In the genomic region with DNA sequence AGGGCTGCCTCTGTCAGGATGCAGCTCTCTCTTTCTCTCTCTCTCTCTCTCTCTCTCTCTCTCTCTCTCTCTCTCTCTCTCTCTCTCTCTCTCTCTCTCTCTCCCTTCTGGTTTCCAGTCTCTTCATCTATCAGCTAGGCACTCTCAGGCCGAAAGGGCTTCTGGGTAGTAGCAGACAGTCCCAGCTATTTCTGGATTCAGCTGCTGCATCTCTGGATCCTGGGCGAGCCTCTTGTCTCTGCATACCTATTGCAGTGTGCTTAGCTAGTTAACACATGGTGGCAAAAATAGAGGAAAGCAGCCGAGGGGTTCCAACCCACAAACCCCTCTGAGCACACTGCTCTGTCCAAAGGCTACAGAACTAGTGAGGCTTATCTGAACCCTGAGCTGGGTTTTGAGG, we compare ENCODE assay signal across 14 mouse cellular contexts.
A peak's percentile ranks its signal among the peaks of the same experiment; 100 is the strongest.
DNase-seq lines count a peak whose midpoint lies in the region; ATAC-seq lines count a peak whose summit lies in the region.
"Had no signal": no experiment of that assay in that cellular context is flagged by ENCODE, and none has a peak within 500 bp of the region (broad histone marks: within the 10 kb centered on the region; RNA-seq: fewer than 3 reads in every experiment).

No protein-coding gene starts in this region.

- H3K9ac ChIP-seq in heart, embryonic 13.5 days, result no peak overlapping the region
- H3K9ac ChIP-seq in hindbrain, embryonic 14.5 days, result no peak overlapping the region
- no peak overlapping the region for H3K9ac ChIP-seq in liver, embryonic 12.5 days
- H3K9ac ChIP-seq: forebrain, postnatal 0 days; liver, embryonic 14.5 days had no signal

- no peaks in the 10 kb centered on the region for H3K9me3 ChIP-seq in heart, embryonic 13.5 days
- no peaks in the 10 kb centered on the region for H3K9me3 ChIP-seq in hindbrain, embryonic 14.5 days (ENCODE audit: control insufficient read depth, low read length)
- no peaks in the 10 kb centered on the region for H3K9me3 ChIP-seq in liver, embryonic 12.5 days (replicated peaks)
- H3K9me3 ChIP-seq: limb, embryonic 10.5 days had no signal

- peaks cover 58% of the 10 kb centered on the region for H3K4me1 ChIP-seq in heart, embryonic 13.5 days
- peaks cover 9% of the 10 kb centered on the region; the same call in 1 of the 2 replicates for H3K4me1 ChIP-seq in hindbrain, embryonic 14.5 days (replicated peaks; ENCODE audit: control insufficient read depth, insufficient read depth, low read length)
- H3K4me1 ChIP-seq in liver, embryonic 12.5 days, result no peaks in the 10 kb centered on the region

- H3K4me2 ChIP-seq in heart, embryonic 13.5 days, result peak overlapping the region; percentile 47
- H3K4me2 ChIP-seq in hindbrain, embryonic 14.5 days (replicated peaks), result no peak overlapping the region
- H3K4me2 ChIP-seq in liver, embryonic 12.5 days, result no peak overlapping the region

- H3K4me3 ChIP-seq in heart, embryonic 13.5 days, result no peak overlapping the region
- no peak overlapping the region for H3K4me3 ChIP-seq in hindbrain, embryonic 14.5 days (replicated peaks; ENCODE audit: low read length)
- H3K4me3 ChIP-seq in liver, embryonic 12.5 days, result no peak overlapping the region
- H3K4me3 ChIP-seq: erythroblast, embryonic 14.5 days; limb, embryonic 10.5 days had no signal

- peaks cover 17% of the 10 kb centered on the region for H3K27me3 ChIP-seq in heart, embryonic 13.5 days (replicated peaks)
- H3K27me3 ChIP-seq in hindbrain, embryonic 14.5 days (ENCODE audit: control insufficient read depth, insufficient read depth, low read length), result no peaks in the 10 kb centered on the region
- no peaks in the 10 kb centered on the region for H3K27me3 ChIP-seq in liver, embryonic 12.5 days (replicated peaks)

- no peaks in the 10 kb centered on the region for H3K36me3 ChIP-seq in heart, embryonic 13.5 days
- H3K36me3 ChIP-seq in hindbrain, embryonic 14.5 days (replicated peaks; ENCODE audit: control insufficient read depth, insufficient read depth), result no peaks in the 10 kb centered on the region
- no peaks in the 10 kb centered on the region for H3K36me3 ChIP-seq in liver, embryonic 12.5 days
- H3K36me3 ChIP-seq: G1E; limb, embryonic 10.5 days had no signal

- WGBS in heart, embryonic 13.5 days, result 51% methylated on average over 3 of the region's 3 CpGs
- WGBS in hindbrain, embryonic 14.5 days, result 76% methylated on average over 3 of the region's 3 CpGs
- 43% methylated on average over 3 of the region's 3 CpGs for WGBS in liver, embryonic 12.5 days (ENCODE audit: insufficient replicate concordance)

- ATAC-seq in heart, embryonic 13.5 days (ENCODE audit: extremely low read depth, insufficient number of reproducible peaks, low FRiP score, low TSS enrichment), result no peak
- no peak for ATAC-seq in hindbrain, embryonic 14.5 days (ENCODE audit: low FRiP score)
- ATAC-seq in liver, embryonic 12.5 days, result no peak

- H3K27ac ChIP-seq in heart, embryonic 13.5 days (replicated peaks), result peak overlapping the region; percentile 59
- peak overlapping the region; percentile 38 for H3K27ac ChIP-seq in hindbrain, embryonic 14.5 days
- H3K27ac ChIP-seq in liver, embryonic 12.5 days, result no peak overlapping the region
- H3K27ac ChIP-seq: limb, embryonic 10.5 days; liver, embryonic 14.5 days had no signal

- intact Hi-C loops in left cerebral cortex, postnatal 4 days (cut with DNase I), result no loop called here
- intact Hi-C loops in left cerebral cortex, postnatal 36 days (cut with DNase I), result loop anchor here (5.0 kb wide), 4 partner anchors 84 to 536 kb away; a partner anchor contains a TSS

- DNase-seq in heart, adult 8-10 months (ENCODE audit: low spot score), result no peak
- peak; percentile 42 for DNase-seq in left cerebral cortex, adult 11 months (ENCODE audit: low spot score)
- DNase-seq in left cerebral cortex, postnatal 4 days, result no peak
- DNase-seq in hindbrain, embryonic 14.5 days (ENCODE audit: low spot score), result no peak
- peak; percentile 53 to 65 for DNase-seq in left cerebral cortex, postnatal 36 days (ENCODE audit: low spot score in 2 of 2)
- DNase-seq in urinary bladder, postnatal 25 days (ENCODE audit: low spot score), result no peak
- DNase-seq: cerebellum, adult 9-11 months; forebrain, postnatal 0 days had no signal

Comparison
In these comparisons a context has a peak if more than half of its experiments do, and no peak if none do; other contexts are left out.
1. DNase-seq: peak in left cerebral cortex, adult 11 months (single experiment) and left cerebral cortex, postnatal 36 days (2 of 2); none in heart, adult 8-10 months (single experiment), left cerebral cortex, postnatal 4 days (single experiment), hindbrain, embryonic 14.5 days (single experiment) and urinary bladder, postnatal 25 days (single experiment).